ENCODE assay signal across 8 mouse cellular contexts in genomic region chr8:124021237-124022227, GRCm38 (mm10). TPM values are rescaled to one million over a fixed set of nuclear protein-coding genes. Genes with fewer than 3 reads are reported as not detected.
DNase-seq lines count a peak whose midpoint lies in the region; ATAC-seq and TF ChIP-seq lines count a peak whose summit lies in the region.

TSS of gene Taf5l (minus strand) at chr8:124021397.
TSS of gene Urb2 (plus strand) at chr8:124021508.

- peaks cover 12% of the 10 kb centered on the region for H3K36me3 ChIP-seq in ES-E14 (ENCODE audit: control insufficient read depth, insufficient read depth, low read length, poor library complexity, severe bottlenecking)
- peaks cover 19% of the 10 kb centered on the region; the same call in 1 of the 2 replicates for H3K36me3 ChIP-seq in forebrain, embryonic 14.5 days (ENCODE audit: control insufficient read depth, insufficient read depth, low read length)
- H3K36me3 ChIP-seq in liver, postnatal 0 days (replicated peaks; ENCODE audit: insufficient read depth, low read length), result peaks cover 18% of the 10 kb centered on the region
- H3K36me3 ChIP-seq in neural tube, embryonic 13.5 days, result peaks cover 20% of the 10 kb centered on the region

- peak; percentile 93 for ATAC-seq in forebrain, embryonic 14.5 days
- ATAC-seq in liver, postnatal 0 days, result peak; percentile 91
- peak; percentile 91 for ATAC-seq in neural tube, embryonic 13.5 days (ENCODE audit: low read depth)

- intact Hi-C loops in heart, postnatal 14 days (cut with DNase I), result no loop called here

- no peaks in the 10 kb centered on the region for H3K27me3 ChIP-seq in forebrain, embryonic 14.5 days (replicated peaks; ENCODE audit: control insufficient read depth, insufficient read depth, low read length)
- H3K27me3 ChIP-seq in liver, postnatal 0 days (ENCODE audit: insufficient read depth, low read length), result no peaks in the 10 kb centered on the region
- H3K27me3 ChIP-seq in neural tube, embryonic 13.5 days, result no peaks in the 10 kb centered on the region

- peaks cover 6 to 8% of the 10 kb centered on the region in 2 experiments for H3K4me1 ChIP-seq in ES-E14 (ENCODE audit: control insufficient read depth in 2 of 2, insufficient read depth in 2 of 2, low read length in 2 of 2, poor library complexity in 1 of 2)
- H3K4me1 ChIP-seq in forebrain, embryonic 14.5 days (ENCODE audit: control insufficient read depth, insufficient read depth, low read length), result peaks cover 19% of the 10 kb centered on the region
- peaks cover 29% of the 10 kb centered on the region for H3K4me1 ChIP-seq in liver, postnatal 0 days (ENCODE audit: insufficient read depth)
- peaks cover 35% of the 10 kb centered on the region for H3K4me1 ChIP-seq in neural tube, embryonic 13.5 days (replicated peaks)

- no peaks in the 10 kb centered on the region for H3K9me3 ChIP-seq in ES-E14 (ENCODE audit: control insufficient read depth, insufficient read depth, low read depth, low read length)
- H3K9me3 ChIP-seq in forebrain, embryonic 14.5 days (replicated peaks; ENCODE audit: control insufficient read depth, low read length), result no peaks in the 10 kb centered on the region
- H3K9me3 ChIP-seq in liver, postnatal 0 days (ENCODE audit: low read length), result no peaks in the 10 kb centered on the region
- no peaks in the 10 kb centered on the region for H3K9me3 ChIP-seq in neural tube, embryonic 13.5 days

- in situ Hi-C loops in ES-E14 (cut with MboI; ENCODE audit: low sequenced_read_pairs in 2 of 2, unreplicated experiment in 2 of 2), result no loop called here

- peak; percentile 76 for DNase-seq in ES-E14 (ENCODE audit: low read depth, low spot score)
- DNase-seq in cerebellum, adult 11 months, result peak; percentile 91
- DNase-seq in forebrain, embryonic 14.5 days (ENCODE audit: low spot score), result peak; percentile 94
- DNase-seq in heart, postnatal 14 days, result peak; percentile 94 to 95
- DNase-seq in layer of hippocampus, adult 11-12 months (ENCODE audit: low spot score), result peak; percentile 91
- DNase-seq in liver, postnatal 0 days, result peak; percentile 94
- DNase-seq in telencephalon, adult 2 months (ENCODE audit: low read depth, low spot score), result peak; percentile 71

- H3K4me3 ChIP-seq in ES-E14 (ENCODE audit: insufficient read depth in 1 of 2, low read depth in 1 of 2, low read length in 2 of 2, poor library complexity in 1 of 2, severe bottlenecking in 1 of 2), result peak within 1 kb of the TSS; percentile 98 to 99
- H3K4me3 ChIP-seq in forebrain, embryonic 14.5 days (ENCODE audit: low read depth, low read length), result peak within 1 kb of the TSS; percentile 76
- H3K4me3 ChIP-seq in liver, postnatal 0 days (ENCODE audit: low read depth, low read length), result peak within 1 kb of the TSS; percentile 95
- H3K4me3 ChIP-seq in neural tube, embryonic 13.5 days, result peak within 1 kb of the TSS; percentile 65

- TF ChIP-seq CTCF in liver, postnatal 0 days (IDR thresholded peaks at IDR 0.05; ENCODE audit: low read depth), result no peak

- peak within 1 kb of the TSS; percentile 69 for H3K4me2 ChIP-seq in forebrain, embryonic 14.5 days (ENCODE audit: low read length)
- peak within 1 kb of the TSS; percentile 76 for H3K4me2 ChIP-seq in liver, postnatal 0 days (ENCODE audit: low read depth, low read length)
- peak within 1 kb of the TSS; percentile 72 for H3K4me2 ChIP-seq in neural tube, embryonic 13.5 days

- peak within 1 kb of the TSS; percentile 98 for H3K27ac ChIP-seq in ES-E14 (ENCODE audit: insufficient read depth, low read depth, low read length, poor library complexity, severe bottlenecking)
- H3K27ac ChIP-seq in forebrain, embryonic 14.5 days (ENCODE audit: low read depth, low read length), result peak within 1 kb of the TSS; percentile 92
- peak within 1 kb of the TSS; percentile 95 for H3K27ac ChIP-seq in liver, postnatal 0 days (ENCODE audit: low read depth)
- H3K27ac ChIP-seq in neural tube, embryonic 13.5 days (replicated peaks), result peak within 1 kb of the TSS; percentile 93

- peak within 1 kb of the TSS; percentile 99 for H3K9ac ChIP-seq in ES-E14 (ENCODE audit: insufficient read depth, low read depth, low read length, poor library complexity, severe bottlenecking)
- peak within 1 kb of the TSS; percentile 71 for H3K9ac ChIP-seq in forebrain, embryonic 14.5 days (ENCODE audit: low read length)
- H3K9ac ChIP-seq in liver, postnatal 0 days (replicated peaks), result peak within 1 kb of the TSS; percentile 93
- peak within 1 kb of the TSS; percentile 84 for H3K9ac ChIP-seq in neural tube, embryonic 13.5 days

- TF ChIP-seq EP300 in liver, postnatal 0 days (IDR thresholded peaks at IDR 0.05; ENCODE audit: low read depth), result no peak

- under 1% methylated on average over 72 of the region's 74 CpGs for WGBS in forebrain, embryonic 14.5 days
- under 1% methylated on average over 54 of the region's 74 CpGs for WGBS in liver, postnatal 0 days (ENCODE audit: insufficient replicate concordance)
- under 1% methylated on average over 59 of the region's 74 CpGs for WGBS in neural tube, embryonic 13.5 days

TF ChIP-seq in ES-E14, 5 proteins besides CTCF, POLR2A, EP300 and RAD21:
- TF ChIP-seq ZC3H11A (IDR thresholded peaks at IDR 0.05; ENCODE audit: borderline replicate concordance, low read depth, low read length) (no peak), CHD2 (IDR thresholded peaks at IDR 0.05; ENCODE audit: low read depth, low read length) (no peak), HCFC1 (IDR thresholded peaks at IDR 0.05; ENCODE audit: borderline replicate concordance, insufficient read depth, low read length) (peak; percentile 78; the same call in 1 of the 2 replicates), ZNF384 (IDR thresholded peaks at IDR 0.05; ENCODE audit: low read depth, low read length) (no peak)
TF ChIP-seq in ES-E14: peak in this region for 1.

RNA-seq across cellular contexts. Expression of gene Taf5l, which starts in this region (rescaled TPM):
- 95.4 and 104 TPM in 2 replicates for total RNA-seq in ES-E14 (2012; rRNA removed)
- polyA plus RNA-seq in forebrain, embryonic 14.5 days (2014; fragmentation: Nextera tagmentation; extraction: Ambion mirVana), result 31.1 and 36.0 TPM in 2 replicates
- 10 to 100 TPM; 18.4 to 19.1 TPM for total RNA-seq in heart, postnatal 14 days (2021)
- polyA plus RNA-seq in liver, postnatal 0 days (2015; fragmentation: Nextera tagmentation; extraction: Ambion mirVana), result 15.0 and 15.1 TPM in 2 replicates
- polyA plus RNA-seq in neural tube, embryonic 13.5 days (2015; fragmentation: Nextera tagmentation; extraction: Ambion mirVana), result 24.1 and 27.3 TPM in 2 replicates

RNA-seq across cellular contexts. Expression of gene Urb2, which starts in this region (rescaled TPM):
- total RNA-seq in ES-E14 (2012; rRNA removed), result 80.0 and 81.8 TPM in 2 replicates
- polyA plus RNA-seq in forebrain, embryonic 14.5 days (2014; fragmentation: Nextera tagmentation; extraction: Ambion mirVana), result 3.9 and 4.2 TPM in 2 replicates
- total RNA-seq in heart, postnatal 14 days (2021), result 1 to 10 TPM; 6.7 to 6.9 TPM
- 1.2 TPM in 2 replicates for polyA plus RNA-seq in liver, postnatal 0 days (2015; fragmentation: Nextera tagmentation; extraction: Ambion mirVana)
- polyA plus RNA-seq in neural tube, embryonic 13.5 days (2015; fragmentation: Nextera tagmentation; extraction: Ambion mirVana), result 3.6 and 3.8 TPM in 2 replicates

Comparison
In these comparisons a context has a peak if more than half of its experiments do, and no peak if none do; other contexts are left out.
1. Peak in every context shown above with its lines: DNase-seq, ATAC-seq, H3K4me3 ChIP-seq and H3K27ac ChIP-seq.
2. RNA of gene Urb2 (total RNA-seq): 80.0 to 81.8 TPM in ES-E14; 6.7 to 6.9 TPM in heart, postnatal 14 days; every median in the first group is over 10 times any median in the second.